In the genomic region with DNA sequence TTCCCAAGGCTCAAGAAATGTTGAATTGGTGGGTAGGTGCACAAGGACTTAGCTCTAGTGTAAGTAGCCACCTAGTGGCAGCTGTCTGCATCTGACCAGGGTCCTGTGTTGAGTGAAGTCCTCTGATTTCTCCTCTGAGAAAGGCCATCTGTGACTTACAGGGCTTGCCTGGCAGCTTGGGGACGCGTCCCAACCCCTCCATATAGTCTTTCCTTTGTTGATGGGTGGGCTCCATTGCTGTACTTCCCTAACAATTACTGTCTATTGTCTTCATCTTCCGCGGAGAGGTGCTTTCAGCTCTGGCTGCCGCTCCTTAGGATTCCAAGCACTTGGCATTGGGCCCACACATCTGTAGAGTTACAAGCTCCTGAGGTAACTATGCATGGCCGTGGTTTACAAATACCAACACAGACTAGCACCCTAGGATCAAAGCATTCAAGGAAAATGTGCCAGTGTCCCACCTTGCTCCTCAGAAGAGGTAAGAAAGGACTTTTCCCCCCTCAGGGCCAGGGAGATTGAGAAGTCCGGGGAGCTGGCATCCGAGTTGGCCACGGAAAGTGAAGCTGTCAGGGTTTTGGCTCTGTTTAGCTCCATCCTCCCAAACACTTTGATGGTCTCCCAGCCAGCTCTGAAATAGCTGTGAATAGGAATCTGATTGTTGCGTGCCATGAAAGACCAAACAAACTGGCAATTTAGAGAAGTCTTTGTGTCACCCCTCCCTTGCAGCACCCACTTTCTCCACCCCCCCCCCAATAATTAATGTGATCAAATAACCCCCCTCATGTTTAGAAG, we compare ENCODE assay signal across 8 mouse cellular contexts.
DNase-seq lines count a peak whose midpoint lies in the region; ATAC-seq lines count a peak whose summit lies in the region.

No protein-coding gene starts in this region.

- no peak overlapping the region for H3K4me2 ChIP-seq in forebrain, embryonic 11.5 days (ENCODE audit: low read depth, low read length, severe bottlenecking)
- H3K4me2 ChIP-seq in lung, embryonic 16.5 days (ENCODE audit: low read depth, low read length), result peak overlapping the region; percentile 24; the same call in 1 of the 2 replicates

- H3K27me3 ChIP-seq in forebrain, embryonic 11.5 days (ENCODE audit: control insufficient read depth, insufficient read depth, low read length), result no peaks in the 10 kb centered on the region
- H3K27me3 ChIP-seq in lung, embryonic 16.5 days (ENCODE audit: control insufficient read depth, insufficient read depth, low read depth, low read length), result no peaks in the 10 kb centered on the region

- H3K9ac ChIP-seq in forebrain, embryonic 11.5 days (ENCODE audit: low read length), result no peak overlapping the region
- H3K9ac ChIP-seq in lung, embryonic 16.5 days (ENCODE audit: low read length), result no peak overlapping the region

- no peak overlapping the region for H3K27ac ChIP-seq in forebrain, embryonic 11.5 days (ENCODE audit: low read depth, low read length)
- peak overlapping the region; percentile 38; the same call in 1 of the 2 replicates for H3K27ac ChIP-seq in lung, embryonic 16.5 days (ENCODE audit: low read length)

- 47% methylated on average over 10 of the region's 10 CpGs for WGBS in forebrain, embryonic 11.5 days
- WGBS in lung, embryonic 16.5 days, result 23% methylated on average over 10 of the region's 10 CpGs

- no peaks in the 10 kb centered on the region for H3K9me3 ChIP-seq in forebrain, embryonic 11.5 days (ENCODE audit: control insufficient read depth, low read length)
- no peaks in the 10 kb centered on the region for H3K9me3 ChIP-seq in lung, embryonic 16.5 days (ENCODE audit: control insufficient read depth, low read length)

- no peak overlapping the region for H3K4me3 ChIP-seq in forebrain, embryonic 11.5 days (ENCODE audit: low read depth, low read length)
- no peak overlapping the region for H3K4me3 ChIP-seq in lung, embryonic 16.5 days (ENCODE audit: low read length)

- peak; percentile 81 for ATAC-seq in forebrain, embryonic 11.5 days (replicated peaks; ENCODE audit: low FRiP score)
- peak; percentile 90 for ATAC-seq in lung, embryonic 16.5 days (ENCODE audit: low read depth)
- ATAC-seq in megakaryocyte, adult 5-6 weeks (ENCODE audit: poor library complexity, severe bottlenecking), result no peak

- intact Hi-C loops in heart, postnatal 14 days (cut with DNase I), result loop anchor here (2.0 kb wide), 2 partner anchors 70 to 152 kb away; partner anchors contain the start of gene Nhsl1

- H3K4me1 ChIP-seq in forebrain, embryonic 11.5 days (replicated peaks; ENCODE audit: control insufficient read depth, insufficient read depth, low read length), result no peaks in the 10 kb centered on the region; the same call in 1 of the 2 replicates
- peaks cover 4% of the 10 kb centered on the region for H3K4me1 ChIP-seq in lung, embryonic 16.5 days (replicated peaks; ENCODE audit: control insufficient read depth, insufficient read depth, low read length)

- H3K36me3 ChIP-seq in forebrain, embryonic 11.5 days (ENCODE audit: control insufficient read depth, insufficient read depth, low read length), result no peaks in the 10 kb centered on the region
- H3K36me3 ChIP-seq in lung, embryonic 16.5 days (ENCODE audit: control insufficient read depth, insufficient read depth, low read length), result no peaks in the 10 kb centered on the region

- DNase-seq in ES-CJ7 (ENCODE audit: low read depth, low spot score), result peak; percentile 93
- peak; percentile 70 for DNase-seq in adrenal gland, postnatal 10 days
- DNase-seq in forebrain, embryonic 11.5 days (ENCODE audit: low spot score), result peak; percentile 76
- DNase-seq in heart, postnatal 14 days, result peak; percentile 60 to 70
- DNase-seq in kidney, postnatal 36 days, result peak; percentile 84 to 88
- peak; percentile 88 for DNase-seq in retina, postnatal 1 day
